Mouse (Mus musculus) megakaryocyte-erythroid progenitor cell, adult 5 weeks (primary cell): ENCODE data around the gene Dennd6a. TPM values are rescaled to one million over a fixed set of nuclear protein-coding genes. Genes with fewer than 3 reads are reported as not detected.

Experiments used
- polyA plus RNA-seq: library from polyadenylated mRNA; stranded (reverse); fragments of >175 nt; gene quantifications from 2 replicates; pipeline ENCODE4 v1.2.3, GENCODE M21; 2012

Dennd6a gene
- polyA plus RNA-seq = 6.6 and 7.6 TPM in 2 replicates

GRCm38 (mm10) chr14:26573556-26573955 is at the start of gene Dennd6a:
Gene Dennd6a, plus strand, starts transcription at chr14:26573856.

GRCm38 (mm10) chr14:26534757-26535479 is 38.7 kb upstream of the Dennd6a start, which contains the start of gene Slmap:
Gene Slmap, minus strand, starts transcription at chr14:26534931.

GRCm38 (mm10) chr14:26637851-26638707 is 64.4 kb downstream of the Dennd6a start, which contains the start of gene Arf4:
Gene Arf4, plus strand, starts transcription at chr14:26638074.

GRCm38 (mm10) chr14:26669292-26670073 is 95.8 kb downstream of the Dennd6a start, which contains the start of gene Pde12:
Gene Pde12, minus strand, starts transcription at chr14:26669883.

Other genes with a start within 250 kb of the Dennd6a start
- gene Slmap, start 38.9 kb upstream of the Dennd6a start, polyA plus RNA-seq = 27.8 and 28.0 TPM in 2 replicates
- 216 and 274 TPM in 2 replicates for gene Arf4, start 64.2 kb downstream of the Dennd6a start, polyA plus RNA-seq
- gene Pde12, start 96.0 kb downstream of the Dennd6a start, polyA plus RNA-seq = 10.2 and 10.6 TPM in 2 replicates
- gene Dnah12, start 119.4 kb downstream of the Dennd6a start, polyA plus RNA-seq = 0.02 and 0.03 TPM in 2 replicates